Mouse (Mus musculus): ENCODE measurements at regions not wholly inside any gene's neighbourhood (a gene's known extent, or its start where the extent isn't known, plus 50 kb on each side); places are given as distances from the start of the nearest gene placed in this dataset.

- TF ChIP-seq USF1 (IDR thresholded peaks at IDR 0.05; ENCODE audit: low read depth) (no peak), CTCF (IDR thresholded peaks at IDR 0.05; ENCODE audit: control insufficient read depth, insufficient read depth, insufficient read length) (no peak), MYOD1 (IDR thresholded peaks at IDR 0.05; ENCODE audit: control insufficient read depth, insufficient read length, low read depth) (no peak), CEBPB (IDR thresholded peaks at IDR 0.05; ENCODE audit: low read depth) (no peak), MAX (IDR thresholded peaks at IDR 0.05) (no peak), MYOG (IDR thresholded peaks at IDR 0.05; ENCODE audit: control insufficient read depth, extremely low read depth, insufficient read length) (no peak), FOSL1 (IDR thresholded peaks at IDR 0.05; ENCODE audit: insufficient read depth, low read length, poor library complexity, severe bottlenecking) (no peak)
Measured at GRCm38 (mm10) chr3:53977379-53978080, 113.9 kb upstream of the Ufm1 start.
